Mouse (Mus musculus) embryonic fibroblast, embryonic 13.5 days (primary cell): ENCODE results near the gene Apol10a.
"Not testable (repeated sequence)": the region's sequence is repeated elsewhere in the genome, so short reads cannot be mapped to it uniquely, and the experiment has no call there.

ENCODE experiments used
- CTCF ChIP-seq: IDR thresholded peaks from 2 replicates; pipeline ENCODE4 v1.5.1; 2011; ENCODE audit warnings: mild to moderate bottlenecking, control low read depth, low read length, moderate library complexity, borderline replicate concordance; ENCODE audit not compliant: insufficient read depth
- POLR2A ChIP-seq: IDR thresholded peaks from 2 replicates; pipeline ENCODE4 v1.6.1; 2011; ENCODE audit warnings: low read depth, mild to moderate bottlenecking, control low read depth, low read length, moderate library complexity

DNA sequence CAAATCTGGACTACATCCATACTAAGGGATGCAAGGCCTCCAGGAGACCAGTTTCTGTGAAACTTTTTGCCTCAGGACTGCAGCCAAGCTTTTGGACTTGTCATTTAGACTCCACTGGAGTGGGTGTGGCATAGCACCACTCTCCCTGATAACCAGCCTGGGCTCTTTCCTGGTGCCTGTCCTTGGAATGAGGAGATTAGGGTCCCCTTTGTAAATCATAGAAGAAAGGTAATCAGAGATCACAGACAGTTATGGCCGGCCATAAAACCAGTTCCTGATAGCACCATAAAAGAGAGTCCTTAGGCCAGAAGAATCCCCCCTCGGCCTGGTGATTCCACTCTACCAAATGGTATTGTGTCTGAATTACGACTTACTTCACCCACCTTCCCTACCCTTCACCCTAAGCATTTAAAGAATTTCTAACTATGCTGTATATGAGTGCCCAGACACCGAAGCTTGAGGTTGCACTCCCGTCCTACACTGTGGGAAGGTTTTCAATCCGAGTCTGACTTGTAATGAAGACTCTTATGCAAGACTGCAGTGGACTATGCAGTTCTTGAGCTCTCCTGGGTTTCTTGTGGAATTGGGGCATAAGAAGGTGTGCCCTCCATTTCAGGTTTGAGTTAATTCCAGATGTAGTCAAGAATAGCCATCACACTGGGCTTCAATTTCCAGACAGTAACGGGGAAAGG lies 2.0 kb upstream of the Apol10a start:
- not testable (repeated sequence) for TF ChIP-seq CTCF, POLR2A
